Mouse (Mus musculus) midbrain, postnatal 0 days (tissue): Measurements from ENCODE around the gene Wwox. TPM values are rescaled to one million over a fixed set of nuclear protein-coding genes. Genes with fewer than 3 reads are reported as not detected.

Source experiments
- ATAC-seq: fragments of 200-750 bp; cut with Nextera tagmentation; 2 replicates; pipeline ENCODE4 v1.8.0; 2017; ENCODE audit warnings: moderate number of reproducible peaks, mild to moderate bottlenecking, moderate TSS enrichment, moderate library complexity; ENCODE audit not compliant: low FRiP score
- DNase-seq: peaks from one replicate; pipeline ENCODE4 v3.0.0-alpha.2; 2015; ENCODE audit warnings: low spot score
- H3K27ac ChIP-seq: fragments of 300-500 bp; sonication (generic); 2 replicates; pipeline ENCODE4 v1.5.1; 2014; ENCODE audit warnings: low read depth, mild to moderate bottlenecking, low read length, mixed read lengths
- H3K27me3 ChIP-seq: fragments of 300-500 bp; sonication (generic); 2 replicates; pipeline ENCODE4 v1.6.1; 2014; ENCODE audit warnings: low read length, control low read depth, mixed read lengths; ENCODE audit not compliant: insufficient read depth
- H3K36me3 ChIP-seq: fragments of 300-500 bp; sonication (generic); 2 replicates; pipeline ENCODE4 v1.6.1; 2014; ENCODE audit warnings: low read length, control low read depth, mixed read lengths; ENCODE audit not compliant: insufficient read depth
- H3K4me1 ChIP-seq: fragments of 300-500 bp; sonication (generic); 2 replicates; pipeline ENCODE4 v1.6.1; 2014; ENCODE audit warnings: mild to moderate bottlenecking, control low read depth, antibody characterized with exemption, low read length, mixed read lengths; ENCODE audit not compliant: insufficient read depth
- H3K4me2 ChIP-seq: fragments of 300-500 bp; sonication (generic); 2 replicates; pipeline ENCODE4 v1.6.1; 2014; ENCODE audit warnings: low read depth, mild to moderate bottlenecking, low read length, mixed read lengths; ENCODE audit not compliant: poor library complexity, severe bottlenecking
- H3K4me3 ChIP-seq: fragments of 300-500 bp; sonication (generic); 2 replicates; pipeline ENCODE4 v1.5.1; 2014; ENCODE audit warnings: low read depth, mild to moderate bottlenecking, low read length, moderate library complexity
- H3K9ac ChIP-seq: fragments of 300-500 bp; sonication (generic); replicated peaks from 2 replicates; pipeline ENCODE4 v1.6.1; 2014; ENCODE audit warnings: mild to moderate bottlenecking, low read length, moderate library complexity, mixed read lengths; ENCODE audit not compliant: poor library complexity, severe bottlenecking
- H3K9me3 ChIP-seq: fragments of 300-500 bp; sonication (generic); 2 replicates; pipeline ENCODE4 v1.6.1; 2016; ENCODE audit warnings: low read length, control low read depth
- CTCF ChIP-seq: IDR thresholded peaks from 2 replicates; pipeline ENCODE4 v1.5.1; 2016; ENCODE audit warnings: antibody characterized with exemption, mild to moderate bottlenecking
- WGBS: fragments of 180-500 bp; shearing (Covaris S2); extraction: QIAGEN DNeasy Blood & Tissue Kit; methylation state at CpG from one replicate; pipeline ENCODE4 v1.1.7; 2014; 5-methylcytosine and 5-hydroxymethylcytosine counted together
- polyA plus RNA-seq: library from polyadenylated mRNA; unstranded; fragments of >200 nt; fragmentation: Nextera tagmentation; extraction: Ambion mirVana; gene quantifications from 2 replicates; pipeline ENCODE4 v1.2.1, GENCODE M21; 2015
- total RNA-seq: library from RNA; depleted of rRNA; stranded (reverse); fragments of >200 nt; gene quantifications from 2 replicates; pipeline ENCODE4 v1.2.3, GENCODE M21; 2014

Wwox gene
- total and polyA plus RNA-seq, 2 experiments from 2014 or later = 15.4 to 17.2 TPM

GRCm38 (mm10) chr8:114636376-114636775 lies 196.9 kb downstream of the Wwox start:
- no peaks in the 10 kb centered on the region for H3K27me3 ChIP-seq
- no peak overlapping the region for H3K9ac ChIP-seq
- H3K4me3 ChIP-seq = no peak overlapping the region
- TF ChIP-seq CTCF = no peak
- no peak overlapping the region for H3K27ac ChIP-seq
- no peaks in the 10 kb centered on the region for H3K4me1 ChIP-seq
- no peak for ATAC-seq
- H3K9me3 ChIP-seq = no peaks in the 10 kb centered on the region
- no peak overlapping the region for H3K4me2 ChIP-seq
- DNase-seq = no peak
- H3K36me3 ChIP-seq = no peaks in the 10 kb centered on the region
- WGBS = 87% methylated on average over 5 of the region's 5 CpGs

- no peak overlapping the region for H3K4me3 ChIP-seq
- H3K27ac ChIP-seq = no peak overlapping the region
- 56% methylated on average over 9 of the region's 9 CpGs for WGBS
- no peak overlapping the region for H3K9ac ChIP-seq
- ATAC-seq = no peak
- DNase-seq = no peak
- no peaks in the 10 kb centered on the region for H3K27me3 ChIP-seq
- TF ChIP-seq CTCF = no peak
- H3K9me3 ChIP-seq = no peaks in the 10 kb centered on the region
- no peaks in the 10 kb centered on the region for H3K4me1 ChIP-seq
- 0 out of 2 replicates have a peak overlapping the region, but pooled peaks have one; percentile 2 for H3K4me2 ChIP-seq
- no peaks in the 10 kb centered on the region for H3K36me3 ChIP-seq
These were observed 202.4 kb downstream of the Wwox start for GRCm38 (mm10) chr8:114641809-114642208.

- 66% methylated on average over 14 of the region's 14 CpGs for WGBS
- Histone ChIP-seq H3K27ac (no peak overlapping the region), H3K9ac (no peak overlapping the region), H3K4me1 (no peaks in the 10 kb centered on the region), H3K4me3 (no peak overlapping the region), H3K27me3 (no peaks in the 10 kb centered on the region), H3K36me3 (no peaks in the 10 kb centered on the region), H3K9me3 (no peaks in the 10 kb centered on the region), H3K4me2 (no peak overlapping the region)
- no peak for TF ChIP-seq CTCF
- DNase-seq (peak; percentile 38), ATAC-seq (no peak)
These were observed 211.3 kb downstream of the Wwox start for GRCm38 (mm10) chr8:114650789-114651188.

DNA sequence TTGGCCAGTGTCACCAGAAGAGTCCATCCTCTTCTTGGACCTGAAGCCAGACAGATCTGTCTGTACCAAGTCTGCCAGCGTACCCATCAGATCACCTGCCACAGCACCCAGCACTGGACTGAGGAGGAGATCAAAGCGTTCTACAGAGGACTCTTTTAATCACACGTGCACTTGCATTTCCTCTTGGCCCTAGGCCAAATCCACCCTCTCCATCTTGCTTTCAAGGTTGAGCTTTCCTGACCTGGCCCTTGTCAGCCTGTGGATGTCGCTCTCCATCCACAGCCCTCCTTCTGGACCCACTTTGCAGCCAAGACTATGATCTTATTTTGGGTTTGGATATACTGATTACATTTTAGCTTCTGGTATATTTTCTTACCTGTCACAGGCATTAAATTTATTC lies 218.3 kb downstream of the Wwox start:
- H3K4me2 ChIP-seq = no peak overlapping the region
- WGBS = 58% methylated on average over 4 of the region's 4 CpGs
- no peaks in the 10 kb centered on the region for H3K4me1 ChIP-seq
- no peaks in the 10 kb centered on the region for H3K36me3 ChIP-seq
- H3K9ac ChIP-seq = no peak overlapping the region
- no peak for DNase-seq
- no peaks in the 10 kb centered on the region for H3K27me3 ChIP-seq
- 0 out of 2 replicates have a peak, but pooled peaks have one; percentile 19 for TF ChIP-seq CTCF
- H3K4me3 ChIP-seq = no peak overlapping the region
- no peaks in the 10 kb centered on the region for H3K9me3 ChIP-seq
- H3K27ac ChIP-seq = no peak overlapping the region
- ATAC-seq = no peak

DNA sequence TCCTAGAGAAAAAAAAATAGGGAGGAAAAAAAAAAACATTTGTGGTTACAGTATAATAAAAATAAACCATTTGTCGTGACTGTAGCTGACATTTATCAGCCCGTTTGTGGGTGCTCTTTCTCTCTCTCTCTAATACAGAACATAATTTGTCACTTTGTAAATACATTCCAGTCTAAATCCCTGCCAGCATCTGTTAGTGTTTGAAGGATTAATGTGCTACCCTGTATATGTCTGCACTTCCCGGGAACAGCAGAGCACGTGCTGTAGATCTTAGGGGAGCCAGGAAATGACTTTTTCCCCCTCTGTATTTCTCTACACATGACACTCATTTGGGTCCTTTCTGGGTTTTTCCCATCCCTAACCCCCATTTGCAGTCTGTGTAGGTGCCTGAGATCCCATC lies 219.0 kb downstream of the Wwox start:
- H3K4me3 ChIP-seq = no peak overlapping the region
- no peak for ATAC-seq
- H3K9me3 ChIP-seq = no peaks in the 10 kb centered on the region
- H3K27me3 ChIP-seq = no peaks in the 10 kb centered on the region
- H3K9ac ChIP-seq = no peak overlapping the region
- H3K4me1 ChIP-seq = no peaks in the 10 kb centered on the region
- 56% methylated on average over 4 of the region's 4 CpGs for WGBS
- no peak for TF ChIP-seq CTCF
- no peak for DNase-seq
- no peaks in the 10 kb centered on the region for H3K36me3 ChIP-seq
- no peak overlapping the region for H3K27ac ChIP-seq
- no peak overlapping the region for H3K4me2 ChIP-seq

DNA sequence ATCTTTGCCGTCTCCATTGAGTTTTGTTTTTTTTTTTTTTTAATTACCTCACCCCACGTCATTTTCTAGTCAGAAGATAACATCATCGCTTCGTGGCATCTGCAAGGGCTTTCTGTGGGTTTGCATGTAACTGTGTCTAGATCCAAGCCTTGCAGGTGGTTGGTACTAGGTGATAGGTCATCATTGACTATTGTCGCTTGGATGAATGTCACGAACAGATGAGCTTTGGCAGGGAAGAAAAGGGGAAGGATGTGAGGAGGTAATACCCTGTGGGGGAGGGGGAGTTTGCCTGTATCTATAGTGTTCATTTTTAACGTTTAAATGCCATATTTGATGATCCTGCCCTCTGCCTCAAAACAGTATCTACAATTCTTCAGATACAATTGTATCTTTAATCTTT lies 223.6 kb downstream of the Wwox start:
- H3K4me2 ChIP-seq = no peak overlapping the region
- DNase-seq = no peak
- no peaks in the 10 kb centered on the region for H3K36me3 ChIP-seq
- 80% methylated on average over 7 of the region's 7 CpGs for WGBS
- H3K4me1 ChIP-seq = no peaks in the 10 kb centered on the region
- no peak for ATAC-seq
- H3K9ac ChIP-seq = no peak overlapping the region
- no peak overlapping the region for H3K27ac ChIP-seq
- H3K27me3 ChIP-seq = no peaks in the 10 kb centered on the region
- no peaks in the 10 kb centered on the region for H3K9me3 ChIP-seq
- H3K4me3 ChIP-seq = no peak overlapping the region
- no peak for TF ChIP-seq CTCF
